Mouse (Mus musculus): Measurements from ENCODE around the gene Hnrnpll. TPM values are rescaled to one million over a fixed set of nuclear protein-coding genes. Genes with fewer than 3 reads are reported as not detected.
"Not testable (repeated sequence)": the region's sequence is repeated elsewhere in the genome, so short reads cannot be mapped to it uniquely, and the experiment has no call there.

Gene Hnrnpll
- polyA plus RNA-seq, 1 experiment: 2.5 TPM

DNA sequence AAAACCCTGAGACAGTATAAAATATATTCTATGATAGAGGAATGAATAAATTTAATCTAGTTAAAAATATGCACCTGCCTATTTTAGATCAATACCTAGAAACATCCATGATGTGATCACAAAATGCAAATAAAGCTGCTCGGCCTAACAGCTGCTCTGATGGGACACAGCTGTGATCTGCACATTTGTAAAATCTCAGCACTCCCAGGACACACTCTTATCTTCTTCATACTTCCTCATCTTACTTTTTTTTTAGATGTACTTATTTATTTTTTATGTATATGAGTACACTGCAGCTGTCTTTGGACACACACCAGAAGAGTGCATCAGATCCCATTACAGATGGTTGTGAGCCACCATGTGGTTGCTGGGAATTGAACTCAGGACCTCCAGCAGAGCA lies 20.4 kb downstream of the Hnrnpll start:
- H3K4me3 ChIP-seq (replicated peaks): no peak overlapping the region
- no peaks in the 10 kb centered on the region for H3K27me3 ChIP-seq (ENCODE audit: control insufficient read depth)
- H3K9me3 ChIP-seq (ENCODE audit: control insufficient read depth, low read length): no peaks in the 10 kb centered on the region
- no peaks in the 10 kb centered on the region for H3K4me1 ChIP-seq (ENCODE audit: control insufficient read depth)
- no peak for TF ChIP-seq GATA1 (IDR thresholded peaks at IDR 0.05; ENCODE audit: low read length)
- TF ChIP-seq TAL1 (IDR thresholded peaks at IDR 0.05; ENCODE audit: low read length): no peak
- peaks cover 83% of the 10 kb centered on the region for H3K36me3 ChIP-seq (ENCODE audit: control insufficient read depth)

DNA sequence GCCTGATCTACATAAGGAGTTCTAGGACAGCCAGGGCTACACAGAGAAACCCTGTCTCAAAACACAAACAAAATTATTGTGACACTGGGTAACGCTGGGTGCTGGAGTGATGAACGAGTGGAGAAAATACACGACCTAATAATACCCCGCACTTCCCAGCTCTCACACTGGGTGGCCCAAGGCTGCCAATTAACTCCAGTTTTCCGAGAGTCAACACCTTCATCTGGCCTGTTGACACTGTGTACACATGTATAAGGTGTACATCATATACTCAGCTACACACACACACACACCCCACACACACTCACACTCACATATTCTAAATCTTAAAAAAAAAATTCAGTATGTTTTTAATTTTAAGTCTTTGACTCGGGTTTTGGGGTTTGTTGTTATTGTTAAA lies 33.5 kb downstream of the Hnrnpll start:
- no peaks in the 10 kb centered on the region for H3K27me3 ChIP-seq (ENCODE audit: control insufficient read depth)
- no peaks in the 10 kb centered on the region for H3K9me3 ChIP-seq (ENCODE audit: control insufficient read depth, low read length)
- TF ChIP-seq TAL1 (IDR thresholded peaks at IDR 0.05; ENCODE audit: low read length) (no peak), GATA1 (IDR thresholded peaks at IDR 0.05; ENCODE audit: low read length) (no peak)
- H3K4me1 ChIP-seq (ENCODE audit: control insufficient read depth): no peaks in the 10 kb centered on the region
- H3K4me3 ChIP-seq (replicated peaks): no peak overlapping the region
- peaks cover 68% of the 10 kb centered on the region for H3K36me3 ChIP-seq (ENCODE audit: control insufficient read depth)

DNA sequence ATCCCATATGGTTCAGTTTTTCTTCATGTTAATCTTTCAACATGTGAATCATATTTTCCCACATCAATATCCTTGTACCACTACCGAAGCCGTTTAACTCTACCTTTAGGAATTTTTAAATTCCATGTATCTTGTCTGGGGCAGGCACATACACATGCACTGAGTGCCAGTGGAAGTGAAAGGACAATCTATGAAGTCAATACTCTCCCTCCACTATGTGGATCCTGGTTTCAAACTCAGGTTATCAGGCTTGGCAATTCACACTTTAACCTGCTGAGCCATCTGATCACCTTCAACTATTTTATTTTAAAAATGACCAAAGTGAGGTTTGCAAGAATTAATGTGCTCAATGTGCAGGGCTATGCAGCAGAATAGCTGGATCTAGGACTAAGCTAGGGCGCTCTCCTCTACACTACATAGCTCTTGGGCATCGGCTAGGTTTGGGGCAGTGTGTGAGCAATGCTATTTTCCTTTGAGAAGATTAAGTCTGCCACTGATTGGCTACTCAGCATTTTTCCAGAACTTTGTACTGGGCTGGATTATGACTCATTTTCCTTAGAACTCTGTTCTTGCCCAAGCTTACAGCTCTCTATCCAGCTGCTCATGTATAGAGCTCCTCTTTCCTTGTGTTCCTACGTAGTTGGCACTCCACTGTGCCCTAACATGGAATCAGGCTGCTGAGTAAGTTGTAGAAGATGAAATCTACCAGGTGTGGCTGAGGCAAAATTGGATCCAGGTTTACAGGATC lies 35.8 kb downstream of the Hnrnpll start:
- TF ChIP-seq TAL1 (IDR thresholded peaks at IDR 0.05; ENCODE audit: low read length) (no peak), GATA1 (IDR thresholded peaks at IDR 0.05; ENCODE audit: low read length) (no peak)

DNA sequence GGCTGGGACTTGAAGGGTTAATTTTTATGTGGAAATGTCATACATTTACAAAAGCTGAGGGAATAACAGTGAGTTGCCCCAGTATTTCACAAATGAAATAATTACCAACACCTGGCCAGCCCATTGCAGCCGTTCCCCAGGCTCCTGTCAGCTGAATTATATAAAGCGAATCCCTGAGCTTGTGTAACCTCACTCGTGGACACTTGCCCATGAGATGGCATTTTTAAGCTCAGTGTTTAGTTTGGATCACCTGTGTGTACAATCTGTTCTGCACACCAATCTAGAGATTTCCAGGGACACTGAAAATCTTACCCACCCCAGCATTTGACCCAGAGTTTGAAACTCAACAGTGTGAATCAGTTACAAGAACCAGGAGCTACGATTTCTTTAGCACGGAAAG lies 40.0 kb downstream of the Hnrnpll start:
- TF ChIP-seq GATA1 (IDR thresholded peaks at IDR 0.05; ENCODE audit: low read length): no peak
- TF ChIP-seq TAL1 (IDR thresholded peaks at IDR 0.05; ENCODE audit: low read length): no peak
- peaks cover 8% of the 10 kb centered on the region for H3K36me3 ChIP-seq (ENCODE audit: control insufficient read depth)
- H3K9me3 ChIP-seq (ENCODE audit: control insufficient read depth, low read length): no peaks in the 10 kb centered on the region
- no peak overlapping the region for H3K4me3 ChIP-seq (replicated peaks)
- H3K27me3 ChIP-seq (ENCODE audit: control insufficient read depth): no peaks in the 10 kb centered on the region
- peaks cover 22% of the 10 kb centered on the region for H3K4me1 ChIP-seq (ENCODE audit: control insufficient read depth)

More for the DNA sequence above, 35.8 kb downstream of the Hnrnpll start:
- H3K36me3 ChIP-seq (ENCODE audit: control insufficient read depth): peaks cover 45% of the 10 kb centered on the region
- H3K27me3 ChIP-seq (ENCODE audit: control insufficient read depth): no peaks in the 10 kb centered on the region
- no peak overlapping the region for H3K4me3 ChIP-seq (replicated peaks)
- H3K4me1 ChIP-seq (ENCODE audit: control insufficient read depth): no peaks in the 10 kb centered on the region
- no peaks in the 10 kb centered on the region for H3K9me3 ChIP-seq (ENCODE audit: control insufficient read depth, low read length)

DNA sequence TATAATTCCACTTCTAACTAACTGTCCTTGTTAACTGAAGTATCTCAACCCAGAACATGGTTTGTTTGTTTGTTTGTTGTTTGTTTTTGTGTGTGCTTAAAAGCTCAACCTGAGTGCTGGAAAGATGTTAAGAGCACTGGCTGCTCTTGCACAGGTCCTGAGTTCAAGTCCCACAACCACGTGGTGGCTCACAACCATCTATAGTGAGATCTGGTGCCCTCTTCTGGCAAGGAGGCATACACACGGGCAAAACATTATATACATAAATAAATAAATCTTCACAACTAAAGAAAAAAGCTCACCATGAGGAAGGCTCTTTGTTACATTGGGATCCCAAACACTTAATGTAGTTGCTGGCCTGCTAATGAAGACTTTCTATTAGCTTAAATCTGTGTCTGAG lies 41.6 kb downstream of the Hnrnpll start:
- peaks cover 24% of the 10 kb centered on the region for H3K4me1 ChIP-seq (ENCODE audit: control insufficient read depth)
- H3K4me3 ChIP-seq (replicated peaks): no peak overlapping the region
- no peaks in the 10 kb centered on the region; the same call in 1 of the 2 replicates for H3K36me3 ChIP-seq (ENCODE audit: control insufficient read depth)
- no peak for TF ChIP-seq TAL1 (IDR thresholded peaks at IDR 0.05; ENCODE audit: low read length)
- TF ChIP-seq GATA1 (IDR thresholded peaks at IDR 0.05; ENCODE audit: low read length): no peak
- H3K9me3 ChIP-seq (ENCODE audit: control insufficient read depth, low read length): no peaks in the 10 kb centered on the region
- no peaks in the 10 kb centered on the region for H3K27me3 ChIP-seq (ENCODE audit: control insufficient read depth)

DNA sequence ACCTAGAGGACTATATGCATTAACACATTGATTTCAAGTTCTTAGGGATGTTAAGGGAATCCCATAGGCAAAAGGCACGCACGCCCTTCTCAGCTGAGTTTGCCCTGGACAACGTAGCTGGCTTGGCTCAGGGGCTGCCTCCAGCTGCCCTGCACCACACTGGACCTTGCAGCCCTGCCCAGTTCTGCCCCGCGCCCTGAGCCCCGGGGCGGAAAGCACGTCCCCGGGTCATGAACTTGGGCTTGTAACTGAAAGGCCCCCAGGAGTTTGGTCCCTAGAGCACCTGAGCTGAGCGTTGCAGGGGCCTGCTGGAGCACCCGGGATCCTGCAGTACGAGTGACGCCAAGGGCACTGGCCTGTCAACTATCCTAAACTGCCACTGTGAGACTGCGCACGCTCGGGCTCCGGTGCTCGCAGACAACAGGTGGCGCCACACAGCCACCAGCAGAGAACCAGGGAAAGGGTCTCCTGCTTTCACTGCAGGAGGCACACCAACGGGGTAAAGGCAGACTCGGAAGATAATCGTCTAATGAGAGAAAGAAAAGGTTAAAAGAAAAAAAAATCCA lies 43.1 kb downstream of the Hnrnpll start:
- Histone ChIP-seq H3K27me3 (ENCODE audit: control insufficient read depth) (no peaks in the 10 kb centered on the region), H3K36me3 (ENCODE audit: control insufficient read depth) (no peaks in the 10 kb centered on the region), H3K9me3 (ENCODE audit: control insufficient read depth, low read length) (no peaks in the 10 kb centered on the region), H3K4me1 (ENCODE audit: control insufficient read depth) (peaks cover 39% of the 10 kb centered on the region), H3K4me3 (replicated peaks) (peak overlapping the region; percentile 21)
- TF ChIP-seq GATA1 (IDR thresholded peaks at IDR 0.05; ENCODE audit: low read length) (no peak), TAL1 (IDR thresholded peaks at IDR 0.05; ENCODE audit: low read length) (no peak)

DNA sequence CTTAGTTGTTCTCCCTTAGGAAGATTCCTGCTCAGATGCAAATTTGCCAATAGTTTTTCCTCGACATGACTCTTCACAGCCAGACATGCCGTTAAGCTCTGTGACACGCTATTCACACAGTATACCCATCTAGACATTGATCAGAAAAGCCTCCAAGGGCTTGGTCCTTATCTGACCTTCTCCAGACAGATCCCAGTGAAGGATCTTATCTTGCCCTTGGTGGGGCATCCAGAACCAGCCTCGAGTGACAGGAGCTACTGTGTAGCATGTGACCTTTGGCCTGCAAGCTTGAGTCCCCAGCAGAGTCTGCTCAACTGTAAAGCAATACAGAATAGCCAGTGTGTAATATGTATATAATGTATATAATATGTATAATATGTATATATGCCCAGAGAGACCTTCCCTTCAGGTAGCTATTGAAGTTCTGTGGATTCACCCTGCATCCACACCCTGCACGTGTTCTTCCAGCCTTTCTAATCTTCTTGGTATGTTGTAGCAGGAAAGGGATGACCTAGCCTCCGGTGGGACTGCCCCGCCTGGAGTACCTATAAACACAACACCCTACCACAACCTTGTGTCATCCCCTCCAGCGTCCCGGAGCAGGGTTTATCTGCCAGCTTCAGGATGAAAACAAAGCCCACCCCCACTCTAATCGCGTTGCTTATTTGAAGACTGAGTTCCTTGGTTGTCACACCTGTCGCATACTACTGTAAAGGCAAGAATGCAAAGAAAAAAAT lies 43.7 kb downstream of the Hnrnpll start:
- Histone ChIP-seq H3K9me3 (ENCODE audit: control insufficient read depth, low read length) (no peaks in the 10 kb centered on the region), H3K4me3 (replicated peaks) (no peak overlapping the region), H3K36me3 (ENCODE audit: control insufficient read depth) (no peaks in the 10 kb centered on the region), H3K4me1 (ENCODE audit: control insufficient read depth) (peaks cover 44% of the 10 kb centered on the region), H3K27me3 (ENCODE audit: control insufficient read depth) (no peaks in the 10 kb centered on the region)
- TF ChIP-seq TAL1 (IDR thresholded peaks at IDR 0.05; ENCODE audit: low read length): no peak
- no peak for TF ChIP-seq GATA1 (IDR thresholded peaks at IDR 0.05; ENCODE audit: low read length)

DNA sequence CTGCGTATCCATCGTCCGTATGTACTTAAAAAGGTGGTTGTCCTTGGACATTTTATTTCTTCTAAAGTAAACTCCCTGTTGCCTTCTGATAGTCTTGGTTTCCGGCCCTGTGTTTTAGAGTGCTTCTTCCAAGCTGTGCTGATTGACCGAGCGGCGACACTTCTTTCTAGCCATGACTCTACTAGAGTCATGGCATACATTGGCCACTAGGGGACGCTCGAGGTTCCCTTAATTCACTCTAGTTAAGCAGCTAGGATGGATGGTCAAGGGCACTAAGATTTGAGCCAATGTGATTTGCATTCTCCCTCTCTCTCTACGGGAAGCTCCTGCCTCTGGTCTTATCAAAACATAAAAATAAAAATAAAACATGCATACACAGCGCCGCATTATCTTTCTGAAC lies 44.7 kb downstream of the Hnrnpll start:
- TF ChIP-seq GATA1 (IDR thresholded peaks at IDR 0.05; ENCODE audit: low read length) (no peak), TAL1 (IDR thresholded peaks at IDR 0.05; ENCODE audit: low read length) (no peak)
- no peaks in the 10 kb centered on the region for H3K36me3 ChIP-seq (ENCODE audit: control insufficient read depth)
- 0 out of 2 replicates have a peak, but pooled peaks cover 1% of the 10 kb centered on the region for H3K27me3 ChIP-seq (ENCODE audit: control insufficient read depth)
- no peaks in the 10 kb centered on the region for H3K9me3 ChIP-seq (ENCODE audit: control insufficient read depth, low read length)
- peaks cover 44% of the 10 kb centered on the region for H3K4me1 ChIP-seq (ENCODE audit: control insufficient read depth)
- no peak overlapping the region for H3K4me3 ChIP-seq (replicated peaks)

DNA sequence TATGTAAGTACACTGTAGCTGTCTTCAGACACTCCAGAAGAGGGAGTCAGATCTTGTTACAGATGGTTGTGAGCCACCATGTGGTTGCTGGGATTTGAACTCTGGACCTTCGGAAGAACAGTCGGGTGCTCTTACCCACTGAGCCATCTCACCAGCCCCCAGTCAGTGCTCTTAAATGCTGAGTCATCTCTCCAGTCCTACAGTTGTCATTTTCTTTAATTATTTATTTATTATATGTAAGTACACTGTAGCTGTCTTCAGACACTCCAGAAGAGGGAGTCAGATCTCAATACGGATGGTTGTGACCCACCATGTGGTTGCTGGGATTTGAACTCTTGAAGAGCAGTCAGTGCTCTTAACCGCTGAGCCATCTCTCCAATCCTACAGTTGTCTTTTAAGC lies 45.7 kb downstream of the Hnrnpll start:
- not testable (repeated sequence) for H3K4me3 ChIP-seq (replicated peaks); H3K9me3 ChIP-seq (ENCODE audit: control insufficient read depth, low read length); H3K27me3 ChIP-seq (ENCODE audit: control insufficient read depth); H3K36me3 ChIP-seq (ENCODE audit: control insufficient read depth)
- peaks cover 44% of the 10 kb centered on the region for H3K4me1 ChIP-seq (ENCODE audit: control insufficient read depth)
